Mouse (Mus musculus) G1E (cell line): ENCODE results near the gene Ak3.

Experiments used
- CTCF ChIP-seq: IDR thresholded peaks from 2 replicates; pipeline ENCODE4 v1.5.1; 2012; ENCODE audit warnings: low read depth, low read length, inconsistent platforms, mixed read lengths
- GATA1 ChIP-seq: IDR thresholded peaks from 2 replicates; pipeline ENCODE4 v1.6.1; 2012; ENCODE audit warnings: borderline replicate concordance, low read length, inconsistent platforms, mixed read lengths
- POLR2AphosphoS5 ChIP-seq: IDR thresholded peaks from 2 replicates; pipeline ENCODE4 v1.6.1; 2012; ENCODE audit warnings: low read depth, low read length, inconsistent platforms; ENCODE audit not compliant: insufficient replicate concordance
- TAL1 ChIP-seq: conservative IDR thresholded peaks from 2 replicates; pipeline ENCODE4 v1.6.1; 2012; ENCODE audit warnings: low read depth, low read length, inconsistent platforms, mixed read lengths

DNA sequence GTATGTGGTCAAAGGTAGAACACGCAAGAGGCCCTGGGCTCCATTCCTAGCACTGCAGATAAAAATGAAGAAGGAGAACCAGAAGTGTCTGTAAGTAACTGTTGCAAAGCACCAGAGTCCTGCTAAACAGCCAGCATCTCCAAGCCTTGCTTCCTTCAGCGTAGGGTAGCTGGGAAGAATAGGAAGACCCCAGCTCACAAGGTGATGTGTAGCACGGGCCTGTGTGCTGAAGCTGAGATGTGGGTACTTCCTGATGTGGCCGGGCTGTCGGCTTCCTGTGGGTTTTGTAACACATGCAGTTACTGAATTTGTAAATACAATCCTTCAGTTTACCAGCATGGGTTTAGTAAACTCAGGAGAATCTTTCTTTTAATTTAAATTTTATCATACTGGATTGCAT is 52.4 kb downstream of the Ak3 start:
- TF ChIP-seq CTCF = no peak
- no peak for TF ChIP-seq POLR2AphosphoS5
- TF ChIP-seq GATA1 = no peak
- no peak for TF ChIP-seq TAL1
